Mouse (Mus musculus) spleen, postnatal 14 days (tissue): ENCODE measurements around the gene Naga.
"Not testable (repeated sequence)": the region's sequence is repeated elsewhere in the genome, so short reads cannot be mapped to it uniquely, and the experiment has no call there.

Experiments used
- DNase-seq, 2 experiments: peaks; one replicate each; pipeline ENCODE4 v3.0.0; 2021 to 2022; ENCODE audit warnings: low spot score in 2 of 2

The Naga gene

GRCm38 (mm10) chr15:82338593-82339112 lies at the start of gene Naga, which contains the start of the genes Pheta2 and Smdt1:
Gene Naga, minus strand, starts transcription at chr15:82338925.
Gene Pheta2, plus strand, starts transcription at chr15:82338942.
Gene Smdt1, plus strand, starts transcription at chr15:82338959.
- peak; percentile 96 to 97 for DNase-seq

- no peak for DNase-seq
Observed at GRCm38 (mm10) chr15:82385729-82386128, 47.0 kb upstream of the Naga start.

- DNase-seq: no peak
Observed at GRCm38 (mm10) chr15:82382441-82382840, 43.7 kb upstream of the Naga start.

- DNase-seq: no peak
Observed at GRCm38 (mm10) chr15:82380714-82381062, 42.0 kb upstream of the Naga start.

- DNase-seq: no peak
Observed at GRCm38 (mm10) chr15:82379871-82380713, 41.4 kb upstream of the Naga start, which contains the start of gene Cyp2d22. Gene Cyp2d22, minus strand, starts transcription at chr15:82380260.

GRCm38 (mm10) chr15:82379511-82379870 lies 40.8 kb upstream of the Naga start:
- no peak for DNase-seq

GRCm38 (mm10) chr15:82378261-82379180 lies 39.8 kb upstream of the Naga start:
- no peak for DNase-seq

- no peak for DNase-seq
Observed at GRCm38 (mm10) chr15:82377701-82378100, 39.0 kb upstream of the Naga start.

GRCm38 (mm10) chr15:82376393-82377138 lies 37.8 kb upstream of the Naga start:
- no peak for DNase-seq

- no peak for DNase-seq
Observed at GRCm38 (mm10) chr15:82375855-82376254, 37.1 kb upstream of the Naga start.

- DNase-seq: no peak
Observed at GRCm38 (mm10) chr15:82374437-82374836, 35.7 kb upstream of the Naga start.

GRCm38 (mm10) chr15:82372991-82373390 lies 34.3 kb upstream of the Naga start:
- no peak for DNase-seq

GRCm38 (mm10) chr15:82372446-82372845 lies 33.7 kb upstream of the Naga start:
- DNase-seq: no peak

- DNase-seq: no peak
Observed at GRCm38 (mm10) chr15:82368851-82369250, 30.1 kb upstream of the Naga start.

GRCm38 (mm10) chr15:82368146-82368545 lies 29.4 kb upstream of the Naga start:
- no peak for DNase-seq

GRCm38 (mm10) chr15:82364561-82364960 lies 25.8 kb upstream of the Naga start:
- not testable (repeated sequence) for DNase-seq

GRCm38 (mm10) chr15:82363801-82364200 lies 25.1 kb upstream of the Naga start:
- DNase-seq: not testable (repeated sequence)

- no peak for DNase-seq
Observed at GRCm38 (mm10) chr15:82362234-82362633, 23.5 kb upstream of the Naga start.

GRCm38 (mm10) chr15:82361459-82362018 lies 22.8 kb upstream of the Naga start:
- no peak for DNase-seq

GRCm38 (mm10) chr15:82358431-82359260 lies 19.9 kb upstream of the Naga start:
- no peak for DNase-seq
